Mouse (Mus musculus) frontal cortex, postnatal 25 days (tissue): ENCODE results near the gene Atp6v1g3.

Experiments
- DNase-seq, 2 experiments: peaks; one replicate each; pipeline ENCODE4 v3.0.0; 2022; ENCODE audit warnings: low spot score in 2 of 2

Atp6v1g3 gene

DNA sequence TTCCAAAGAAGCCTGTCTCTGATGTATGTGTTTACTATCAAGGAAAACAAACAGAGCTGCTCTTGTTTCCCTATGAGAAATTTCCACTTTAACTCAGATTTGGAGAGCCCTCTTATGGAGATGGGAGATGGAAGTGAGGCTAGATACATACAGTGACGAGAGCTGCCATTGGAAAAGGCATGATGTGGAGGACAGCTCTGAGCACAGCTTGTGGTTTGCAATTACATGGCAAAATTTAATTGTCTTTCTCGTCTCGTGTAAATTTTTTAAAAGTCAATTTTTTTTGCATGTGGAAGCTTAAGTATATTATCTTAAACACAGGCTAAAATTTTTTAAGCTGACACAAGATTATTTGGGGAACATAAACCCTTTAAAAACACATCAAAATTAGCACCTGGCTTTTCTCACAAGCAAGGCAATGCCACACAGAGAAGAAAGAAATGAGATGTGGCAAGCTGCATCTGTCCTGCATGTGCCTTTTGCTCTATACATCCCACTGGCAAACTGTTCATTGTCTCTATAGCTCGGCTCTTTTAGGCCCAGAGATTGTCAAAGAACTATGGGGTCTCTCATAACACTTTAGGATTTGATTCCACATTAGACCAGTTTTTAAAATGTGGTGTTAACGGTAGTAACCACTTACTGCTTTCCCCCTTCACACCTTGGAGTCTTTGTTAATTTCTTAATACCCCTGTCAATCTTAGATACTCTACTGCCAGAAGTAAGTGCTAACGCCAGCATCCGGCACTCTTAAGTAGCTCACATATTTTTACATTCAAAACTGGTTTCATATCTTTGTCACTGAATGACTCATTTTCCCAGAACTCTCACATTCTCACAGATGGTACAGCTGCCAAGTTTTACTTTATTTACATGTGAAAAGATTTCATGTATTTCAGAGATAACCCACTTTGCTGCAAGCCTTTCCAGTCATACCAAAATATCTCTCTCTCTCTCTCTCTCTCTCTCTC, 16.2 kb downstream of the Atp6v1g3 start:
- DNase-seq = no peak

- no peak for DNase-seq
Observed at GRCm38 (mm10) chr1:138291463-138291862, 17.9 kb downstream of the Atp6v1g3 start.

- DNase-seq = no peak
Observed at GRCm38 (mm10) chr1:138294487-138294886, 20.9 kb downstream of the Atp6v1g3 start.

- no peak for DNase-seq
Observed at GRCm38 (mm10) chr1:138298156-138298555, 24.6 kb downstream of the Atp6v1g3 start.

- no peak for DNase-seq
Observed at GRCm38 (mm10) chr1:138299576-138299975, 26.0 kb downstream of the Atp6v1g3 start.

DNA sequence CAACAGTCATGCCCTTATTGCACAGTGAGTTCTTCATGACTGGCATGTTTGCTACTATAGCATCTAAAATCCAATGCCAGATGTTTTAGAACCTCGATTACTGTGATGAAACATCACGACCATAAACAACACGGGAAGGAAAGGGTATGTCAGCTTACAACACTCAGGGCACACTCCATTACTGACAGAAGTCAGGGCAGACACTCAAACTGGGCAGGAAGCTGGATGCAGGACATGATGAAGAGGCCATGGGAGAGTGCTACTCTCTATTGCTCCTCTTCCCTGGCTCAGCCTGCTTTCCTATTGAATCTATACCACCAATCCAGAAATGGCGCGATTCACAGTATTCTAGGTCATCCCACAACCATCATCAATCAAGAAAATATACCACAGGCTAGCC, 28.4 kb downstream of the Atp6v1g3 start:
- DNase-seq = no peak

DNA sequence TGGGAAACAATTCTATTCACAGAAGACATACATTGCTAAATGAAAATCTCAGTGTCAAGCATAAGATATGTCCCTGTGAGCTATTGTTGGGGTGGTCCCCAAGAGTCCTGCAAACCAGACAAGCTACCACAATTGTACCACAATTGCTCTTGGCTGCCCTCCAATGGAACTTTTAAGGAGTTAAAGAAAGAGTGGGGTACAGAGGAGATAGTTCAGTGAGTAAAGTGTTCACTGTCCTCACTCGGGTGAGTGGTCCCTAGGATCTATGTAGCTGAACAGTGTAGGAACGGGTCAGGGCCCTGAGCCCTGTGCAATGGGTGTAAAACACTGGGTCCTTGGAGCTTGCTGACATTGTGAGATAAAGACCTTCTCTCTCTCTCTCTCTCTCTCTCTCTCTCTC, 29.2 kb downstream of the Atp6v1g3 start:
- no peak for DNase-seq

- DNase-seq = no peak
Observed at GRCm38 (mm10) chr1:138303296-138303695, 29.8 kb downstream of the Atp6v1g3 start.

DNA sequence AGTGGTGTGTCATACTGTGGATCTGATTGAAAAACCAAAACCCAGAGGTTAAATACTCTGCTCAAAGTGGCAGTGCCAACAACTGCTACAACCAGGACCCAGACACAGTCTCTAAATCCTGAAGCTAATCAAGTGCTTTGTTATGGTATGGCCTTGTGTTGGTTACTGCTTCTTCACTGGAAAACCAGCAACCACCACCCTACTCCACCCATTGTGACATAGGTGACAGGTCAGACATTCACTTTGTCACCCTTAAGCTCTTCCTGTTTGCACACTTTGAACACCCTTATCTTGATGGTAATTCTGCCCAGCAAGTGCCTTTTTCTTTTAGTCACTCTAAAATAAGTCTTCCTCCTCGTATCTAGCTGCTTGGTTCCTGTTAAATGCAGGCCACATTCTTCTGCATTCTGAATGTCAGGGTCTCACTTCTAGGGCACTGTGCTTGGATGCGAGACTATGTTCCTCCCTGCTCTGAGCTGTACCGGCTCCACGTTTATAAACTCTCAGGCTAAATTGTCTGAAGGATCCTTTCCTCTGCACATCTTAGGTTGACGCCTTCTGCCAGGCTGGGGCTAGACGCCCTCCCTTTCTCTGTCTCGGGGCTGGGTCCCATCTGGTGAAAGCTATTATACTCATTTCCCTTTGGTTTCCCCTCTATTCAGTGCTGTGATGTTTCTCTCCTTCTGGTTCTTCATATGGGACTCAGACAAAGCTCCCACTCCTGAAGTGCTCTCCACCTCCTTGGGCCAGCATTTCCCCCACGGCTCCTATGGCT, 30.8 kb downstream of the Atp6v1g3 start:
- no peak for DNase-seq

GRCm38 (mm10) chr1:138322657-138323056, 49.1 kb downstream of the Atp6v1g3 start:
- DNase-seq = no peak

DNA sequence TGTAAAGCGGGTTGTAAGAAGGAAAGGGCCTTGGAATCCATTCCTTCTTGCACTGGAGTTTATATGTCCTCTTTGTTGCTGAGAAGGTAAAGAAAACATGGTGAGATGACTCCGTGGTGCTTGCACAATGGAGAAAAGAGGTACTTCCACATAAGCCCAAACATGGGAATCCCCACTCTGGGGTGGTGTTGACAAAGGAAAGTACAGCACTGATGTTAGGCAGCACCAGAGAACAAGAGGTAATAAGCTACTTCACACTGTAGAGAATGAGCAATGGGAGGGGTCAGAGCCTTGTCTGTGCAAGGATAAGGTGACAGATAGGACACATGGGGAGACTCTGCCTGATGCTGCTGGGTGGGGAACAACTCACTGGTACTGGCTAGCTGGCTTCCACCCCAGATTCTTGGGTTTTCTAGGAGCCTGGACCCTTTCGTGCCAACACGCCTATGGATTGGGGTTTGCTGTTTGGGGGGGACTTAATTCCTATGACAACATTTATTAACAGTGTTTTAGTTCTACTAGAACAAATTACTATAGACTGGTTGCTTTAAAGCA, 49.6 kb downstream of the Atp6v1g3 start:
- DNase-seq = no peak

- DNase-seq = no peak
Observed at GRCm38 (mm10) chr1:138326091-138326490, 52.6 kb downstream of the Atp6v1g3 start.

GRCm38 (mm10) chr1:138326566-138326965, 53.0 kb downstream of the Atp6v1g3 start:
- no peak for DNase-seq

- no peak for DNase-seq
Observed at GRCm38 (mm10) chr1:138327466-138328245, 54.1 kb downstream of the Atp6v1g3 start.

GRCm38 (mm10) chr1:138328320-138328719, 54.8 kb downstream of the Atp6v1g3 start:
- no peak for DNase-seq

GRCm38 (mm10) chr1:138330556-138330955, 57.0 kb downstream of the Atp6v1g3 start:
- no peak for DNase-seq

DNA sequence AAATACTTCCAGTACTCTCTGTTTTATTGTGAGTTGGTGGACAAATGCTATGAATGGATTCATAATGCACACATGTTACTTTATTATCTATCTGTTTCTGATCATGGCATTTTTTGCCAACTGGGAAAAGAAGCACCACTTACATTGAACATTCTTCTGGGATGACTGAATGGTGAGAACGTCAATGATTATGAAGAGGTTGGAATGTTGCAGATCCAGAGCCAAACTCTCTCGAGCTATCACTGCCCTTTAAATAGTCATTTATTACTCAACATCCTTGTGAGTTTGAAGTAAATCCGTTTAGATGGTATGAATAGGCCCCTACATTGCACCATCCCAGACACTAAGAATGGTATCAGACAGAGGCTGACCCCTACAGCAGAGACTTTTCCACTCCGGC, 58.1 kb downstream of the Atp6v1g3 start:
- no peak for DNase-seq

- DNase-seq = no peak
Observed at GRCm38 (mm10) chr1:138334701-138335100, 61.2 kb downstream of the Atp6v1g3 start.

DNA sequence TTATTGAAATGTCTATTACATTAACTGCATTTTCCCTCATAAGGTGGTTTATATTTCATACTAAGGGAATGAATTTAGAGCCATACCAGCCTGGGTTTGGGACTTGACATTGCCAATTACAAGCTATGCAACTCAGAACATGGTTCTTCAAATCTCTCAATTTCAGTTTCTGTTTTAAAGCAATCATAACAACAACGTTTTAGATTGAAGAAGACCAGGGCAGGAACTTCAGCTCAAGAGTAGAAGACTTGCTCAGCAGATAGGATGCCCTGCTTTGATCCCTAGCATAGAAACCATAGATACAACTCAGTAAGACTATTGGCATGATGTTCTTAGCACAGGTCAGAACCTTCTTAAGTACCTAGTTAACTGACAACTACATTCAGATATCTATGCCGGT, 63.9 kb downstream of the Atp6v1g3 start:
- DNase-seq = no peak
